Mouse (Mus musculus) heart, postnatal 0 days (tissue): ENCODE results near the gene Gm1043.

Experiments used
- CTCF ChIP-seq: IDR thresholded peaks from 2 replicates; pipeline ENCODE4 v1.5.1; 2016; ENCODE audit warnings: antibody characterized with exemption, control low read depth, low read depth
- EP300 ChIP-seq: IDR thresholded peaks from 2 replicates; pipeline ENCODE4 v1.6.1; 2016; ENCODE audit warnings: antibody characterized with exemption, low read depth

DNA sequence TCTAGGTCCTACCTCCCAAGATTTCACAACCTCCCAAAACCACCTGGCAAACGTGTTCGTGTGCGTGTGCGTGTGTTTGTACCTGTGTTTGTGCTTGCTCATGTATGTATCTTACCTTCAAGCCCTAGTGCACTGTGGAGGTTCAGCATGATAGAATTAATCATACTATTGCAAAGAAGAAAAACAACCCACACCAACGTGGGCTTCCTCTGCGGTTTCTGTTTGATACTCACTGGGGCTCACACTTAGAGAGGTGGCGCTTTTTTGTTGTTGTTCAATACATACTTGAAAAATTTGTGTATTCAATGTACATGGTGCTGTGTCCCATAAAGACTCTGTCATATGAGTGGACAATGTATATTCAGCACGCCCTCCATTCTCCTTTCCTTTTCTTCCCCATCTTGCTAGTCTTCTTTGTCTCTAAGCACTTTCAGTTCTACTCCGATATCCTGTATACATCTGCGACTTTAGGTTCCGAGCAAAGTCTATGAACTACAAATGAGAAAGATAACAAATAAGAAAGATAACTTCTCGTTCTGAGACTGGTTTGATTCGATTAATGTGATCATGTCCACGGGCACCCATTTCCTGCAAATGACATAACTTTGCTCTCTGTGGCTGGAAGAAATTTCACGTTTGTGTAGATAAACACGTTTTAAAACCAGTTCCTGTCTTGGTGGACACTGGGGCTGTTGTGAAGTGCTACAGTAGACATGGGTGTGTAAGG lies 33.6 kb upstream of the Gm1043 start:
- TF ChIP-seq CTCF (no peak), EP300 (no peak)
